Mouse (Mus musculus) limb, embryonic 15.5 days (tissue): ENCODE measurements at regions not wholly inside any gene's neighbourhood (a gene's known extent, or its start where the extent isn't known, plus 50 kb on each side); places are given as distances from the start of the nearest gene placed in this dataset.

Experiments used
- ATAC-seq: fragments of 200-750 bp; cut with Nextera tagmentation; 2 replicates; pipeline ENCODE4 v1.8.0; 2017; ENCODE audit warnings: low read depth, moderate TSS enrichment; ENCODE audit not compliant: insufficient number of reproducible peaks, low FRiP score, low TSS enrichment
- H3K27ac ChIP-seq: fragments of 300-500 bp; sonication (generic); 2 replicates; pipeline ENCODE4 v1.5.1; 2015; ENCODE audit warnings: moderate library complexity, mild to moderate bottlenecking, inconsistent platforms
- H3K27me3 ChIP-seq: fragments of 300-500 bp; sonication (generic); 2 replicates; pipeline ENCODE4 v1.6.1; 2015; ENCODE audit warnings: inconsistent platforms
- H3K36me3 ChIP-seq: fragments of 300-500 bp; sonication (generic); 2 replicates; pipeline ENCODE4 v1.6.1; 2015; ENCODE audit warnings: inconsistent platforms
- H3K4me1 ChIP-seq: fragments of 300-500 bp; sonication (generic); 2 replicates; pipeline ENCODE4 v1.6.1; 2015; ENCODE audit warnings: inconsistent platforms
- H3K4me2 ChIP-seq: fragments of 300-500 bp; sonication (generic); 2 replicates; pipeline ENCODE4 v1.6.1; 2015; ENCODE audit warnings: mild to moderate bottlenecking, inconsistent platforms
- H3K4me3 ChIP-seq: fragments of 300-500 bp; sonication (generic); 2 replicates; pipeline ENCODE4 v1.5.1; 2015; ENCODE audit warnings: mild to moderate bottlenecking, inconsistent platforms
- H3K9ac ChIP-seq: fragments of 300-500 bp; sonication (generic); 2 replicates; pipeline ENCODE4 v1.6.1; 2015; ENCODE audit warnings: inconsistent platforms
- H3K9me3 ChIP-seq: fragments of 300-500 bp; sonication (generic); 2 replicates; pipeline ENCODE4 v1.6.1; 2016; ENCODE audit warnings: inconsistent platforms
- WGBS: fragments of 180-500 bp; shearing (Covaris S2); methylation state at CpG from one replicate; pipeline ENCODE4 v1.1.7; 2015; 5-methylcytosine and 5-hydroxymethylcytosine counted together

- Histone ChIP-seq H3K27ac (no peak overlapping the region), H3K9ac (no peak overlapping the region), H3K4me1 (no peaks in the 10 kb centered on the region), H3K27me3 (peaks cover 13% of the 10 kb centered on the region; the same call in 1 of the 2 replicates), H3K36me3 (no peaks in the 10 kb centered on the region), H3K4me3 (no peak overlapping the region), H3K4me2 (no peak overlapping the region), H3K9me3 (no peaks in the 10 kb centered on the region)
- WGBS = 86% methylated on average over 5 of the region's 5 CpGs
- no peak for ATAC-seq
Measured at GRCm38 (mm10) chr13:43952972-43953592, 168.5 kb downstream of the Cd83 start.

GRCm38 (mm10) chr13:43954714-43955393, 170.3 kb downstream of the Cd83 start:
- ATAC-seq = no peak
- Histone ChIP-seq H3K4me2 (no peak overlapping the region), H3K27ac (no peak overlapping the region), H3K9me3 (no peaks in the 10 kb centered on the region), H3K9ac (no peak overlapping the region), H3K4me1 (0 out of 2 replicates have a peak, but pooled peaks cover 11% of the 10 kb centered on the region), H3K27me3 (peaks cover 13% of the 10 kb centered on the region; the same call in 1 of the 2 replicates), H3K36me3 (no peaks in the 10 kb centered on the region), H3K4me3 (no peak overlapping the region)
- 81% methylated on average over 10 of the region's 10 CpGs for WGBS

GRCm38 (mm10) chr13:43957046-43957445, 172.5 kb downstream of the Cd83 start:
- Histone ChIP-seq H3K27me3 (0 out of 2 replicates have a peak, but pooled peaks cover 10% of the 10 kb centered on the region), H3K4me3 (no peak overlapping the region), H3K9ac (no peak overlapping the region), H3K36me3 (no peaks in the 10 kb centered on the region), H3K9me3 (no peaks in the 10 kb centered on the region), H3K4me1 (peaks cover 18% of the 10 kb centered on the region; the same call in 1 of the 2 replicates), H3K4me2 (no peak overlapping the region), H3K27ac (no peak overlapping the region)
- no peak for ATAC-seq
- 92% methylated on average over 2 of the region's 2 CpGs for WGBS

GRCm38 (mm10) chr13:43959121-43959572, 174.6 kb downstream of the Cd83 start:
- Histone ChIP-seq H3K4me1 (peaks cover 18% of the 10 kb centered on the region; the same call in 1 of the 2 replicates), H3K9ac (no peak overlapping the region), H3K4me2 (no peak overlapping the region), H3K27ac (peak overlapping the region; percentile 54; the same call in 1 of the 2 replicates), H3K9me3 (no peaks in the 10 kb centered on the region), H3K36me3 (no peaks in the 10 kb centered on the region), H3K4me3 (no peak overlapping the region), H3K27me3 (0 out of 2 replicates have a peak, but pooled peaks cover 10% of the 10 kb centered on the region)
- 34% methylated on average over 9 of the region's 9 CpGs for WGBS
- ATAC-seq = no peak

GRCm38 (mm10) chr13:43961047-43961690, 176.6 kb downstream of the Cd83 start:
- Histone ChIP-seq H3K4me1 (peaks cover 25% of the 10 kb centered on the region), H3K4me2 (no peak overlapping the region), H3K9me3 (no peaks in the 10 kb centered on the region), H3K27ac (no peak overlapping the region), H3K27me3 (0 out of 2 replicates have a peak, but pooled peaks cover 6% of the 10 kb centered on the region), H3K9ac (no peak overlapping the region), H3K4me3 (no peak overlapping the region), H3K36me3 (no peaks in the 10 kb centered on the region)
- 46% methylated on average over 6 of the region's 6 CpGs for WGBS
- no peak for ATAC-seq

GRCm38 (mm10) chr13:43961987-43962386, 177.4 kb downstream of the Cd83 start:
- Histone ChIP-seq H3K27me3 (0 out of 2 replicates have a peak, but pooled peaks cover 2% of the 10 kb centered on the region), H3K9me3 (no peaks in the 10 kb centered on the region), H3K4me1 (peaks cover 25% of the 10 kb centered on the region), H3K4me2 (no peak overlapping the region), H3K36me3 (no peaks in the 10 kb centered on the region), H3K27ac (no peak overlapping the region), H3K4me3 (no peak overlapping the region), H3K9ac (no peak overlapping the region)
- no peak for ATAC-seq
- 79% methylated on average over 3 of the region's 3 CpGs for WGBS

- Histone ChIP-seq H3K4me2 (no peak overlapping the region), H3K27ac (no peak overlapping the region), H3K36me3 (no peaks in the 10 kb centered on the region), H3K9ac (no peak overlapping the region), H3K9me3 (no peaks in the 10 kb centered on the region), H3K4me1 (peaks cover 25% of the 10 kb centered on the region), H3K27me3 (no peaks in the 10 kb centered on the region), H3K4me3 (no peak overlapping the region)
- WGBS = 67% methylated on average over 3 of the region's 3 CpGs
- ATAC-seq = no peak
Measured at GRCm38 (mm10) chr13:43963321-43963720, 178.7 kb downstream of the Cd83 start.

- Histone ChIP-seq H3K4me1 (peaks cover 14% of the 10 kb centered on the region), H3K27ac (peak overlapping the region; percentile 43; the same call in 1 of the 2 replicates), H3K27me3 (no peaks in the 10 kb centered on the region), H3K4me3 (no peak overlapping the region), H3K9me3 (no peaks in the 10 kb centered on the region), H3K36me3 (no peaks in the 10 kb centered on the region), H3K4me2 (no peak overlapping the region), H3K9ac (no peak overlapping the region)
- 44% methylated on average over 4 of the region's 4 CpGs for WGBS
- ATAC-seq = no peak
Measured at GRCm38 (mm10) chr13:43965256-43965905, 180.8 kb downstream of the Cd83 start.

GRCm38 (mm10) chr13:43967516-43967915, 182.9 kb downstream of the Cd83 start:
- H3K4me1 ChIP-seq = peaks cover 7% of the 10 kb centered on the region
- H3K9ac ChIP-seq = no peak overlapping the region
- no peak for ATAC-seq
- H3K27me3 ChIP-seq = no peaks in the 10 kb centered on the region
- no peak overlapping the region for H3K27ac ChIP-seq
- no peaks in the 10 kb centered on the region for H3K9me3 ChIP-seq
- no peaks in the 10 kb centered on the region for H3K36me3 ChIP-seq
- 60% methylated on average over 5 of the region's 5 CpGs for WGBS
- no peak overlapping the region for H3K4me3 ChIP-seq
- no peak overlapping the region for H3K4me2 ChIP-seq

GRCm38 (mm10) chr13:43972906-43973305, 188.3 kb downstream of the Cd83 start:
- H3K4me2 ChIP-seq = no peak overlapping the region
- no peaks in the 10 kb centered on the region for H3K27me3 ChIP-seq
- no peak overlapping the region for H3K9ac ChIP-seq
- H3K4me1 ChIP-seq = no peaks in the 10 kb centered on the region
- H3K9me3 ChIP-seq = no peaks in the 10 kb centered on the region
- no peaks in the 10 kb centered on the region for H3K36me3 ChIP-seq
- WGBS = 81% methylated on average over 2 of the region's 2 CpGs
- H3K27ac ChIP-seq = no peak overlapping the region
- ATAC-seq = no peak
- no peak overlapping the region for H3K4me3 ChIP-seq

- 56% methylated on average over 13 of the region's 13 CpGs for WGBS
- H3K27ac ChIP-seq = no peak overlapping the region
Measured at GRCm38 (mm10) chr13:43975281-43975680, 190.7 kb downstream of the Cd83 start.

More at GRCm38 (mm10) chr13:43975281-43975680, 190.7 kb downstream of the Cd83 start:
- Histone ChIP-seq H3K36me3 (no peaks in the 10 kb centered on the region), H3K4me1 (no peaks in the 10 kb centered on the region), H3K27me3 (no peaks in the 10 kb centered on the region), H3K4me2 (no peak overlapping the region), H3K9me3 (no peaks in the 10 kb centered on the region), H3K9ac (no peak overlapping the region), H3K4me3 (no peak overlapping the region)
- ATAC-seq = no peak
